Mouse (Mus musculus) urinary bladder, postnatal 25 days (tissue): Measurements from ENCODE around the gene Dgkh.

ENCODE experiments used
- DNase-seq: peaks from one replicate; pipeline ENCODE4 v3.0.0; 2022; ENCODE audit warnings: low spot score

Dgkh gene

DNA sequence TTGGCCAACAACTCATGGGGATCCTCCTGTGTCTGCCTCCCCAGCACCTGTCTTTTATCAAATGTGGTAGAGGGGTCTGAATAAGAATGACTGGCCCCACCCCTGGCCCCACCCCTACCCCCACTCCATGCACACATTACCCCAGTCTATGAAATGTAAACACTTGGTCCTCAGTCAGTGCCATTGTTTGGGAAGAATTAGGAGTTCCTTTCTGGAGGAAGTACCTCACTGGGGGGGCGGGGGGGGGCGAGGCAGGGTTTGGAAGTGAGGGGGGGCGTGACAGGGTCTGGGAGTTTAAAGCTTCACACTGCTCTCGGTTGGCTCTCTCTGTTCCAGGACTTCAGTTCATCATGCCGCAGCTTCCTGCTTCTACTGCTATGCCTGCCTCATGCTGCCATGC, 10.5 kb downstream of the Dgkh start:
- no peak for DNase-seq

DNA sequence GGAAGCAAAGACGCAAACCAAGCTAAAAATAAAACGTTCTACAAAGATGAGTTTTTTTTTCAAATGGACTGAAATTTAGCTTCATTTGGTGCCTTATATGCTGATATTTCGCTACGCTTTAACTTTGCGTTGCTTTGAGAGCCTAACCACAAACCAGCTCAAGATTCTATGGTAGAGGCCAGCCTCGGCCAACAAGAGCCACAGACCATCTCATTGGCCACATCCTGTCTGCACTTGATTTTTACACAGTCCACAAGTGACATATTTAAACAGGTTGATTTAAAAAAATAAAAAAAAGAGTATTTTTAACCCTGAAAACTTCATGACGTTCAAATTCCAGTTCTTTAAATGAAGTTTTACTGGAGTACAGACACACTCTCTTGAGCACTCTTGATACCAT, 16.5 kb downstream of the Dgkh start:
- DNase-seq = no peak

DNA sequence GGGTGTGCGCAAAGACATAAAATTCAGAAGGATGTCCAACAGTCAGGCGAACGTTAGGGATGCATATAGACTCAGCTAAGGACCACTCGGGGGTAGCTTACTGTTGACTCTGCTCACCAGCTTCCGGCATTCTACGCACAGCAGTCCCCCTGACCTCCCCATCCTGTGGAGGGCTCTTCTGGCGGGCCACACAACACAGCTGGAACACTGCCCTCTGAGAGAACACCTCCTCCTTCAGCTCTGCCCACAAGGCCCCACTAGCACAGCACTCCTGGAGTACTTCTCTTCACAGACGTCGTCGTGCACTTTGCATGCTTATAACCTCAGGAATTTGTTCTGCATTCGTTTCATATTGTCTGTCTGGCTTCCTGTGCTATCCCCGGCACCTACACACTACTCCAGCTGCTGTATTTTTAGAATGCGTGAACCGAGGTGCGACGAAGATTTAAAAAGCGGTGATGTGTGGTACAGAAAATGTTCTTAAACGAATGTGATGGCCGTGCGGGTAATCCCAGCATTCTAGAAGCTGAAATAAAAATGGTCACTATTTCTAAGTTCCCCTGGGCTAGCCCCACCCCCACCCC, 19.9 kb downstream of the Dgkh start:
- DNase-seq = no peak

DNA sequence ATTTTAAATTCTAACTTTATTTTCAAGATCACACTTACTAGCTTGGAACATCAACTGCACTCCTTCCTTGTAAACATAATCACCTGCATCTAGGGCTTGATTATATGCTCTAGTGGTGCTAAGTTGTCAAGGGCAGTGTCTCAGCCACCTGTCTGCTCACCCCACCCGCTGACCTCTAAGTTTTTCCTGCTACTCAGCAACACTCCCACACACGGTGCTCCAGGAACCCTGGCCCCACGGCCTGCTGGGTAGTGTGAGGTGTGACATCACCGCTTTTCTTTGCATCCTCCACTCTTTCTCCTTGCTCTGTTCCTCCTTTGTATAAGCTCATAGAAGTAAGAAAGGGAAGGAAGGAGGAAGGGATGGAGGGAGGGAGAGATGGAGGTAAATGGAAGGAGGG, 21.9 kb downstream of the Dgkh start:
- no peak for DNase-seq

DNA sequence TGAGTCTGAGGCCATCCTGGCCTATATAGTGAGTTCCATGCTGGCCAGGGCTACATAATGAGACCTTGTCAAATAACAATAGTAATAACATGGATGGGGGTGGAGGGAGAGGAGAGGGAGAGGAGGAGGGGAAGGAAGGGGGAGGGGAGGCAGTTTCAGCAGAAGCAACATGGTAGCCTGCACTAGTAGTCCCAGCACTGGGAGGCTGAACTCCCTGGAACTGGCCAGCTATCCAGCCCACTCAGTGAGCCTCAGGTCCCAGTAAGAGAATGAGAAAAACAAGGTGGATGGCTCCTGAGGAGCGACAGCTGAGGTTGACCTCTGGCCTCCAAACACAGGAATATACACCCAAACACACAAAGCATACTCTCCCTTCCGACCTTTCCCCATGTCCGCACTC, 27.0 kb downstream of the Dgkh start:
- DNase-seq = no peak

DNA sequence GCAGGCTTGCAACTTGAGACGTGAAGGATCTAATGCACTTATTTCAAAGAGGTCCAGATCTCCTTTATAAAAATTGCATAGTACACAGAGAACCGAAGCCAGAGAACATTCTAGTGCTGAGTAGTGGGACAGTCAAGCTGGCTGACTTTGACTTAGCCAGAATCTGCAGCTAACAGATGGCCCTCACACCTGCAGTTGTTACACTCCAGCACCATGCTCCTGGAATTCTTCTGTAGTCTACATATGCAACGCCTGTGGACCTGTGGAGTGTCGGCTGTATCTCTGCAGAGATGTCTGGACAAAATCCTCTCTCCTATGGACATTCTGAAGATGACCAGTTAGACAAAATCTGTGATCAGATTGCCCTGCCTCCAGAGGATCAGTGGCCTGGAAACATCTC, 28.6 kb downstream of the Dgkh start:
- no peak for DNase-seq

DNA sequence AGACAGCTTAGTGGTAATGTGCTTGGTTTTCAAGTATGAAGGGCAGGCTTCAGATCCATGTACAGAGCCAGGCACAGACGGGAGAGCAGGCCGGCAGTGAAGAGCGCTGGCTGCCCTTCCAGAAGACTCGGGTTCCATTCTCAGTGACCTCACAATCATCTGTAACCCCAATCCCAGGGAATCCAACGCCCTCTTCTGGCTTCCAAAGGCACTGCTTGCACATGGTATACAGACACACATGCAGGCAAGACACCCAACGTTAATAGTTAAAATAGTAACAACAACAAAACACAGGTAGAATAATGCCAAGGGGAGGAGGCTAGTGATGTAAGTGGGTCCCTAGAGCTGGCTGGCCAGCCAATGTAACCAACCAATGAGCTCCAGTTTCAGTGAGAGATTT, 29.2 kb downstream of the Dgkh start:
- DNase-seq = no peak

DNA sequence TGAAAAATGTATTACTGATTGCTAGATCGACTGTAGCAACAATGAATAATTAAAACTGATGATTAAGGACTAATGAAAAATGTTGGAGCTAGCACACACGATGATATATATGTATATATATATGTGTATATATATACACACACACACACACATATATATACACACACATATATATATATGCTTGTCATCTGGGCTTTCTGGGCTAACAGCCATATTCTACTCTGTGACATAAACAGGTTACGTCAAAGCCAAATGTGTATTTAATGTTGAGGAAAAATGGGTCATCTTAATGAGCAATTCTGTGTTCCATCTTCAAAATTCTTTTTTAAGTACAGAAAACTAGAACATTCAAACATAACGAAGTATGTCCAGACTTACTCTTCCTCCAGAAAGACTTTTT, 30.5 kb downstream of the Dgkh start:
- no peak for DNase-seq

DNA sequence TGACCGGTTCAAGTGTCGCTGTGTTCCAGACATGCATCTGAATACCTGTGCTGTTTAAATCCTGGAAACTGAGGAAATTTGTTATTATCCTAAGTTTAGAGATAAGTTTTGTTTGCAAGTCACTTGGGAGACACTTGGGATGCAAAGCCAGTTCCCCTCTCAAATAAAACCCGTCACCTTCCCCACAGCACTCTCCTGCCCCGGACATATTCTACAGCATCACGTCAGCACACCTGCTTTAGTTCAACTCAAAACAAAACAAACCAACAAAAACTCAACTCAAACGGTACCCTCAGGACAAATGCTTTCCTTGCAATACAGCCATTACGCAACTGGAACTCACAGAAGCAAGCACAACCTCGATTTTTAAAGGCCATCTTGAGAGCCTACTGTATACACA, 31.1 kb downstream of the Dgkh start:
- DNase-seq = no peak

DNA sequence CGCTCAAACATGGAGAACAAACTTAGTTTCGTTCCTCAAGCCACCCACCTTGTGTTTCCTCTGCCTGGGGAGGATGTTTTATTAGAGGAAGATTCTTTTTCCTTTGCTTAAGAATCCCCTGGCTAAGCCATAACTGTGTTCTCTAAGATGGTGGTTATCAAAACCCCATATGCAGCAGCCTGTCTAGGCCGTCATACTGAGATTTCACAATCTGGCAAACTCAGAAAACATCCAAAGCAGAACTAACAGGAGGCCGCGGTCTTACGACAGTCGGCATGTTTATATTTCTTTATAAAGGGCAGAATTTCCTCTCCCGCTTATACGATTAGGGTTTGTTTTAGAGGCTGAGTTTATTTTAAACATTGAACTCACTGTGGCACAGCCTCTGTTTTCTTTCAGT, 31.5 kb downstream of the Dgkh start:
- DNase-seq = no peak

DNA sequence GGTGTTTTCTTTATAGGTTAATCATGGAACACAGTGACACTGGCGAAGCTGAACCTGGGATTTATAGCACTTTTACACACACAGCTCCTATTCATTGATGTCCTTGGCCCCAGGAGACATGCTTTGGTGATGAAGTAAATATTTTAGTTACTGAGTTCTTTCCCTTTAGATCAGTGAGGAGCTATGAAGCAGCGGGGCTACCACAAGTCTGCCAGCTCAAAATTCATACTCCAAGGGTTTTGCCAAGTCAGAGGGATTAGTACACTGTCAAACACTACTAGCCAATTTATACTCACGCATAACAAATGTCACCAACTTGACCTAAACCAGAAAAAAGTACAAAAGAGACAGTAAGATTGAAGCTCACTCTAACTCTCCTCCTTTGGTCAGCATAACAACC, 32.9 kb downstream of the Dgkh start:
- no peak for DNase-seq

DNA sequence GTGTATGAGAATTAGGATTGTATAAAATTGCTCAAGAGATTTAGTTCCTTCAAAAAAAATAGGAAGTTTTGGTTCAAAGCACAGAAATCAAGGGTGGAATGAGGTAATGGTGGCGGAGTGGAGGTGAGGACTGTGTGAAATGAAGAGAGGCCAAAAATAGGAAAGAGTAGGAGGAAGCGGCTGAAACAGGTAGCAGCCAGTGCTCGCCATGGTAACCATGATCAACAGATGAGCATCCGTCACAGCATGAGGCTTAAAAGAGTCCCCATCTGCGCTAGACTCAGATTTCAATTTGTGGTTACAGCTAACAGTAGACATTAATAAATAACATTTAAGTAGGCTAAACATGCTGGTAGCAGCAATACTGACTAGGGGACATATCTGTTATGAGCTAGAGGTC, 33.4 kb downstream of the Dgkh start:
- DNase-seq = no peak

DNA sequence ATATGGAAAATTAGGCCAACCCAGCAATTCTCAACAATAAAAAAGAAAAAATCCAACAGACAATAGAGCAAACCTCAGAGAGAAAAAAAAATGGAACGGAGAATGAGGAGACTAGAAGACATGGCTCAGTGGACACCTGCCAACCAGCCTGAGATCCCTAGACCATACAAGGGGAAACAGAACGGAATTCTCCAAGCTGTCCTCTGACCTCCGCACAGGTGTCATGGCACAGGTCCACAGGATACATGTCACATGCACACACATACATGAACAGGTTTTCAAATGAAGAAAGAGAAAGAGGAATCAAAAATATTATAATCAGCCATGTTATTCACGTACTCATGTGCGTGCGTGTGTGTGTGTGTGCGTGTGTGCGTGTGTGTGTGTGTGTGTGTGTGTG, 38.5 kb downstream of the Dgkh start:
- no peak for DNase-seq

DNA sequence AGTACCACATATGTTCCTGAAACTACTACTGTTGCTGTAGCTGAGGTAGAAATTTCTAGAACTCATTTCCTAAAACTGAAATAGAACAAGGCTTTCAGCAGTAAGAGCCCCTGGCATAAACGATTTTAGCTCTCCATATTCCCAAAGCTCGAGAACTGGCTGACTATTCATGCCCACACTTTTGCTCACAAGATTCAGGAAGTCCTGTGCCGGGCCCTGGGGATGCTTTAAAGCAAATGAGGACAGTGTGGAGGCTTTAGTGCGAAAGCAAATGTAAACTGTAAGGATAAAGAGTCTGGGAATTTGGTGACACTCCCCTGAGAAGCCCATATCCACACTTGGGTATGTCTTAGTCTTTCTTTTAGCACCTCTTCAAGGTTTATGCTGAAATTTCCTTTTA, 40.0 kb downstream of the Dgkh start:
- no peak for DNase-seq

DNA sequence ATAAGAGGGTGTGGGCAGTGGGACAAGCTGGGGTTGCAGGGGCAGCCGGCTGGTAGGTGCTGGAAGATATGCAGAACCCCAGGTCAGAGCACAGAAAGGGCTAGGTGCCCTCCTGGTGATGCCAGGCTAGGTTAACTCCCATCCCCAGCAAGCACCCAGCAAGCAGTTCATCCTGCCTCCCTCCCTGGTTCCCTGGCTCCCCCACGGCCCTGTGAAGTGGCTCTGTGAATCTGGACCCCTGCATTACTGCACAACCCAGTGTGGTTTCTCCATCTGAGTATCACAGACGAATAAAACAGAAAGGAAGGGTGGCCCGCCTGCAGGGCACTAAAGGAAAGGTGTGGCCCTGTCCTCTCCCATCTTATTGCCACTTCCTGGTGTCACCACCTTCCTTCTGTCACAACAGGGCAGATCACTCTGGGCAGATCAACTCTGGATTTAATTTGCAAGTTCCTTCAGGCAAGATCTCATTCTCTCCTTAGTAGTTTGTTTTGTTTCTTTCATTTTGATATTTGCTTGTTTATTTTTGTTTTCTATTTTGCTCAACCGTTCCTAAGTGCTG, 40.6 kb downstream of the Dgkh start:
- no peak for DNase-seq

DNA sequence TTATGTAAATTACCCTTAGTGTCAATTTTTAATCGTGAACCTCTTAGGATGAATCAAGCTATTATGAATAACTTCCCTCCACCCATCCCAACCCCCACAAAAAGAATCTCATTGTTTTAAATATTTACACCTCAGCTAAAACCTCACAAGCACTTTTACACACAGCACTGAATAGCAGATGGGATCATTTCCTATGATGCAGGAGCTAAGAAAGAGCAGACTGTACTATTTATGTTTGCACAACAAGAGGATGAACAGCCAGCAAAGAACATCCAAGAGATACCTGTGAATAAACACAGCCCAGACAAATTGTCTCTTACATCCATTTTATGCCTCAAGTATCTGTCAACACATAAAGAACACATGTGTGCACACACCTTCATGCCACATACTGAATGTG, 41.7 kb downstream of the Dgkh start:
- no peak for DNase-seq

DNA sequence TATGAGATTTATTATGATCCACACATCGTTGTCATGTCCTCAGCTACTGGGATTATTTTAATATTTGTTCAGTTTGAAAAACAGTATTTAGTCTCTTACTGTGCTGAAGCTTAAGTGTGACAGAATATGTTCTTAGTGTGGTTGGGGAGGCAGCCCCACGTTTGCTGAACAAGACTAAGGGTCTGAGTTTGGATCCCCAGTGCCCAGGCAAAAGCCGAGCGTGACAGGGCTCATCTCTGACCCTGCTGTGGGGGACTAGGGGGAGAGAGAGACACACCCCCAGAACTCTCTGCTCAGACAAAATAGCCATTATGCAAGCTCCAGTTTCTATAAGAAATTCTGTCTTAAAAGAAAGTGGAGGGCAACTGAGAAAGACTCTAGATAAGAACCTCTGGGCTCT, 42.2 kb downstream of the Dgkh start:
- no peak for DNase-seq

DNA sequence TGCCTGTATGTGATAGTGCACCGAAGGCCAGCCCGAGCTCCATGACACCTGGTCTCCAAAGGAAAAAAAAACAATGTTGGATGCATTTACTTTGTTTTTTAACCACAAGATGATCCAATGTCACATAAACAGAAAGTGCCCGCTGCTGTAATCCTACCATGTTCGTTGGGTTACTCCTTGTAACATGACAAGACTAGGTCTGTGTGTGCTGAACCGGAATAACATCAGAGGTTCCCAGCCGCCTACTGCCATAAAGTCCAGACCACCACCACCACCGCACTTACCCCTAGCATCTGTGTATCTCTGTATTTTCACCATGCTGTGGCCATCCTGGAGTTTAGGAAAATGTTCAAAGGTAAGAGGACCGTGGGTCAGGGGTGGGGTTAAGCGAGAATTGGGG, 42.6 kb downstream of the Dgkh start:
- DNase-seq = no peak

DNA sequence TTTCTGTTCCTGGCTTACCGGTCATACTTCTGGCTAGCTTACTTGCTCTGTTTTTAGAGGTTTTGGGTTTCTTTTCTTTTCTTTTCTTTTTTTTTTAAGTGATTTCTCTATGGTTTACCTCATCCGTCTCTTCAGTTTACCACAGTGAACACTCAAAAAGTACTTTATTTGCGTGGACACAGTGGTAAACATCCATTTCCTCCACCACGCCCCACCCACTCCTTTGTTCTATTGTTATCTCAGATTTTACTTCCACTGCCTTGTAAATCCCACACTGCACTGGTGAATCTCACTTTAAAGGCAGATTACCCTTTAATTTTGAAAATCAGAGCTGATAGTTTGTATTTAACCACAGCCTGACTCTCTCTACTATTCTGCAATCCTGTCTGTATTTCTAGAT, 44.9 kb downstream of the Dgkh start:
- no peak for DNase-seq

DNA sequence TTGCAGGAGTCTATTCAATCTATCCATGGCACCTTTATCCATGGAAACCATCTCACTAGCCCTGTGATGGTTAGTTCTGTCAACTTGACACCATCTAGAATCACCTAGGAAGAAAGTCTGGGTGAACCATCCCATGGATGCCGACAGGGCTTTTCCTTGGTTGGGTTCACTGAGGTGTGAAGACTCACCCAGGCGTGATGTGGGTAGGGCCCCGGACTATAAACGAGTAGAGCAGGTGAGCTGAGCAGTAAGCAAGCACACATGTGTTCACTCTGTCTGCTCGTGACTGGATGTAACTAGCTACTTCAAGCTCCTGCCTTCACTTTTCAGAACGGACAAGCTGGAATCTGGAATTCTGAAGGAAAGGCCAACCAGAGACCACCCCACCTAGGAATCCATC, 45.9 kb downstream of the Dgkh start:
- no peak for DNase-seq

DNA sequence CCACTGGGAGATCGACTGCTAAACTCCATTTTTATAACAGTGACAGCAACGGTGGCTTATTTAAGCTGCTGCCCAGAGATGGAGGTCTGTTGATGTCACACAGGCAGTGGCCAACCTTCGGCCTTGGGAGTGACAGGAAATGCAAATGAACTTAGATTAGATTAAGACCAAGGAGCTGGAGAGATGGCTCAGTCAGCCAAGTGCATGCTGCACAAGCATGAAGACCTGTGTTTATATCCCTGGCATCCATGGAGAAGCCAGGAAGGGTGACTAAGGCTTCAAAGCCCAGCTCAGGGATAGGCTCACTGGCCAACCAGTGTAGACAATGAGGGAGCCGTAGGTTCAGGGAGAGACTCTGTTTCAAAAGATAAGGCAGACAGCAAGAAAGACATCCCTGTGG, 48.4 kb downstream of the Dgkh start:
- DNase-seq = no peak

DNA sequence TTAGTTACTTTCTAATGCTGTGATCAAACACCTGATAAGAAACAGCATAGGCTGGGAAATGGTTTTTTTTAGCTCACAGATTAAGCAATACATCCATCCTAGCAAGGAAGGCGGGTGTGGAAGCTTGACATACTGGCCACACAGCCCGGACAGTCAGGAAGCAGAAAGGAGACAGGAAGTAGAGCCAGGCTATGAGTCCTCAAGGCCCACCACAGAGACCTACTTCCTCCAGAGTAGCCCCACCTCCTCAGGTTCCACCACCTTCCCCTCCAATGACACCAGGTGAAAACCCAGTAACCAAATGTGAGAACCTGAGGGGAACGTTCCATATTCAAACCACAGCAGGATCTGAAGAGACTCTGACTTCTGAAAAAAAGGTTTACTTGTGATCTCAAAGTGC, 53.6 kb downstream of the Dgkh start:
- no peak for DNase-seq

DNA sequence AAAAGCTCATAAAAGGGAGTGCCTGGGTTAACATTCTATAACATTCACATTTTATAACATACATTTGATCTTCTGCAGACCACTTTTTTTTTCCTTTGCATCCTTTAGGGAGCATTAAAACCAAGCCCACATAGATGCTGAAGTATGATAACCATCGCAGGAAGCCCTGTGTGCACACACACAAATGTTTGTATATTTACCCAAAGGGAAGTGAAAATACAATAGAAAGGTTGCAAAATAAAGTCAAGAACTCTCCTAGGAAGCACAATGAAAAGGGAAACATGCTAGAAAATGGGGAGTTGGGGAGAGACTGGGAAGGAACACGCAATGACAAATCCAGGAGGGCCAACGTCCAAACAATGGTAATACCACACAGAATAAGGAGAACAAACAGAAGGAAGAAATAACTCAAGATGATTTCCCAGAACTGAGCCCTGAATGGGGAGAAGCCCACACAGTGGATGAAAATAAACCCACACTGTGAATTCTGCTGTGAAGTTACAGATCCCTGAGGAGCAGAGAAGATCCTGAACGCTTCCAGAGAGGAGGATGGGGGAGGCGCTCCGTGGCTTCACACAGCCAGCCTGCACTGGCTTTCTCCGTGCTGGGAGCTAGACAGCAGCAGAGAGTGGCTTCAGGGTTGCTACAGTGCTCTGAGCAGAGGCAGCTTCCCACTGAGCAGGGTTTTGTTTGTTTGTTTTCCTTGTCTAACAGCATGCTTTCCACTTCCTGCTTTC, 54.6 kb downstream of the Dgkh start:
- DNase-seq = no peak

DNA sequence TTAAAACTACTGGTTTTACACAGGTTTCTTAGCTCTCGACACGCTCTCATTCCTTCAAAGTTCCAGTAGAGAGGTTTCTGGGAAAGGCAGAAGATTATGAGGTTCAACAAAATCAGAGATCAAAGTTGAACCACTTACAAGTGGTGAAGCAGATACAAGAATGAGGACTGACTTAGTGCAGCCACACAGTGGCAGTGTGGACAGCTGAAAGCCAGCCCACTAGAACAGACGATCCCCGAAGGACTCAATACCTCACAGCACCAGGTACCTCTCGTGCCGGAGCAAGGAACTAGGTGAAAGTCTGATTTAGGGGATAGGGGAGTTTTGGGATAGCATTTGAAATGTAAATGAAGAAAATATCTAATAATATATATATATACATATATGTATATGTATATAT, 56.1 kb downstream of the Dgkh start:
- no peak for DNase-seq
